Mouse (Mus musculus) myocyte (in vitro differentiated cells): ENCODE results near the gene Grin1.

ENCODE experiments used
- E2F4 ChIP-seq: IDR thresholded peaks from one replicate; pipeline ENCODE4 v1.6.1; 2011; ENCODE audit warnings: mild to moderate bottlenecking, control low read depth, moderate library complexity; ENCODE audit not compliant: insufficient read depth
- MAX ChIP-seq: IDR thresholded peaks from one replicate; pipeline ENCODE4 v1.6.1; 2011; ENCODE audit warnings: low read depth, mild to moderate bottlenecking, control low read depth
- MYOG ChIP-seq, 3 experiments: IDR thresholded peaks; one replicate each; pipeline ENCODE4 v1.6.1; 2011; ENCODE audit warnings: control low read depth in 2 of 3, low read depth in 2 of 3, mild to moderate bottlenecking in 2 of 3; ENCODE audit not compliant: insufficient read length in 2 of 3, control insufficient read depth in 1 of 3, insufficient read depth in 1 of 3
- POLR2A ChIP-seq: IDR thresholded peaks from one replicate; pipeline ENCODE4 v1.6.1; 2011; ENCODE audit warnings: low read depth, mild to moderate bottlenecking, control low read depth, moderate library complexity; ENCODE audit not compliant: insufficient read length
- USF1 ChIP-seq: IDR thresholded peaks from one replicate; pipeline ENCODE4 v1.6.1; 2011; ENCODE audit warnings: low read depth, mild to moderate bottlenecking, control low read depth, moderate library complexity

- TF ChIP-seq POLR2A (no peak), USF1 (no peak), MYOG (IDR thresholded peaks at IDR 0.05; ENCODE audit: control insufficient read depth in 1 of 3, insufficient read depth in 1 of 3, insufficient read length in 2 of 3, low read depth in 2 of 3) (no peak), E2F4 (no peak), MAX (no peak)
These were observed 31.7 kb upstream of the Grin1 start for GRCm38 (mm10) chr2:25350701-25351100.
